Comparison of ENCODE assay signal across 16 mouse cellular contexts in genomic region chr17:12213430-12213829, GRCm38 (mm10).
"Had no signal": no experiment of that assay in that cellular context is flagged by ENCODE, and none has a peak within 500 bp of the region (broad histone marks: within the 10 kb centered on the region; RNA-seq: fewer than 3 reads in every experiment).

No protein-coding gene starts in this region.

- ATAC-seq: hindbrain, embryonic 16.5 days; inflammation-experienced regulatory T-cells, adult 6 months; intestine, embryonic 15.5 days; intestine, postnatal 0 days had no signal

- DNase-seq: gastrocnemius, adult 2 months; gastrocnemius, postnatal 10 days; gastrocnemius, postnatal 25 days; heart, adult 18-20 months; heart, postnatal 10 days; heart, postnatal 4 days; kidney, adult 18-20 months; kidney, adult 8-10 months; kidney, postnatal 10 days; kidney, postnatal 25 days; kidney, postnatal 4 days; liver had no signal
